Mouse (Mus musculus): Measurements from ENCODE around the gene Fzd1. TPM values are rescaled to one million over a fixed set of nuclear protein-coding genes. Genes with fewer than 3 reads are reported as not detected.

Fzd1 gene
- polyA plus RNA-seq, 1 experiment from 2014 or later = 41.1 TPM

DNA sequence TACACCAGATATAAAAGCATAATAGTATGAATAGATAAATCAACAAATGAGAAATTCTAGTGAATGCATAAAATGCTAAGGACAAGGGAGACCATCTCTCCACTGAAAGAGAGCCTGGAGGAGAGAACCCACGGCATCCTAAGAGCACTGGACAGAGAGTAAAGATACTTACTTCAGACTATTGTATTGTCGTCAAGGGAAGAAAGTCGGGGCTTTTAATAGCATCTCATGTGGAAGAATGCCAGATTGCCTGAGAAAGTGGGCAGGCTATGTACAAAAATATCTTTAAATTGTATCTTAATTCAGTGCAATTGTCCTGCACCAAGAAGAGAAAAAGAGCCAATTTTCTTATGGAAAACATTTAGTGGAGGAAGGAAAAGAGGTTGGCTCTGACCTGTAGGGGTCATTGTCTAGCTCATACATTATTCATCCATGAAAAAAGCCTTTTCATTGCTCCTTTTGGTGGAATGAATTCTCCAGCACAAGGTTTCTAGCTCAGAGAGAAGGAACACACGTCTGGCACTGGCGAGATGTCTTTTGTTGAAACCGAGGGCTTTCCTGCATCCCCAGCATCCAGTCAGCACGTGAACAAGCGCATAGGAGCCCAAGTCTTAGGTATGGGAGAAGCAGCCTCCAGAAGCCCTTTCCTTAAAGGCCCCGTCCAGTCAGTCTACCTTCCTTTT is 15.4 kb upstream of the Fzd1 start:
- Histone ChIP-seq H3K9me3 (replicated peaks) (no peaks in the 10 kb centered on the region), H3K36me3 (no peaks in the 10 kb centered on the region), H3K4me1 (replicated peaks) (no peaks in the 10 kb centered on the region), H3K9ac (no peak overlapping the region), H3K4me2 (no peak overlapping the region), H3K27ac (ENCODE audit: poor library complexity, severe bottlenecking) (no peak overlapping the region), H3K4me3 (no peak overlapping the region), H3K27me3 (replicated peaks) (no peaks in the 10 kb centered on the region)
- 63% methylated on average over 9 of the region's 9 CpGs for WGBS
- ATAC-seq (ENCODE audit: insufficient number of reproducible peaks, low FRiP score) = no peak

DNA sequence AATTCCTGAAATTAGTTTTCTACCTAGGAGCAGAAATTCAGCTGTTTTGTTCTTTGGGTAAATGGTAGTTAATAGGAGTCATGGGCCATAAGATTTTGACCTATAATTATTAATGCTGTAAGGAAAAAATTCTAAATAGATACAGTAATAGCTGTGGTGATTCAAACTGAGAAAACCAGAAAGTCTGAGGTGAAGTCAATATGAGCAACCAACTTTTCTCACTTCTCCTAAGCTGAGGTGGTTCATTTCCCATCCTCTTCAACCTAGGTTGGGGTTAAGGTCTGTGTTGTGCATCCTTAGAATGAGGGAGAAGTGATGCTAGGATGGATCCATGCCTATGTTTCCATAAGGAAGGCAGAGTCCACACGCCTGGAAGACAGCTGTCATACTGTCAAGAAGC is 12.8 kb upstream of the Fzd1 start:
- Histone ChIP-seq H3K4me3 (no peak overlapping the region), H3K27me3 (replicated peaks) (no peaks in the 10 kb centered on the region), H3K4me1 (replicated peaks) (peaks cover 12% of the 10 kb centered on the region), H3K4me2 (no peak overlapping the region), H3K9ac (no peak overlapping the region), H3K9me3 (replicated peaks) (no peaks in the 10 kb centered on the region), H3K27ac (ENCODE audit: poor library complexity, severe bottlenecking) (no peak overlapping the region), H3K36me3 (no peaks in the 10 kb centered on the region)
- ATAC-seq (ENCODE audit: insufficient number of reproducible peaks, low FRiP score) = no peak
- WGBS = 85% methylated on average over 1 of the region's 1 CpGs

DNA sequence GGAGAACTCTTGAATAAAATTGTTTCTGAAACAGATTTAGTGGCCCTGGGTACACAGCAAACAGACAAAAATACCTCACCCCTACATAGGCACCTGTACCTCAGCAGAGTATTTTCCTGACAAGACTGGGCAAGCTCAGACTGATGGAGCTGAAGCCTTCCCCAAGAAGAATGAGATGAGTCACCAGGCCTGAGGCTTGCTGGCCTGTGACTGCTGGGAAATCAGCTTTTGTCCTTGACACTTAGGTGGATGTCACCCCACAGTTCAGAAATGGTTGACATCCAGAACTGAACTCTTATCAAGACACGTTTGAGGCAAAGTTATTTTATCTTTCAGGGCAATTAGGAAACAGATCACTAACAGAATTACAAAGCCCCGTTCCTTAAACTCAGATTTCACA is 10.1 kb upstream of the Fzd1 start:
- H3K4me2 ChIP-seq = no peak overlapping the region

DNA sequence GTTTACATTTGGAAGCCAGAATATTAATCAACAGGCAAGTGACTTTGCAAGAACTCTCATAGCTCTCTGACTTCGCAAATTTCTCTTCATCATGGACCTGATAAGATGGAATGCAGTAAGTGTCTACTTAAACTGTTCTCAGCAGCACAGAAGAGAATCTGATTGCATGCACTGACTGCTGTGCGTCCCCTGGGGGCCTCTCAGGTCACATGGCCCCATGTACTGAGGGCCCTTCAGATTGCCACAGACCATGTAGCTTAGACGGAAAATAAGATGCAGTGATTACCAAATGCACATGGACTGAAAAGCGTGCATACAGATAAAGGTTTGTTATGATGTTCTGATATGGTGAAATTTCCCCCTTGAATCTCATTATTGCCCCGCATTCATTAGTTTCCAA is 8.9 kb upstream of the Fzd1 start:
- ATAC-seq (ENCODE audit: insufficient number of reproducible peaks, low FRiP score) = no peak
- H3K9me3 ChIP-seq (replicated peaks) = no peaks in the 10 kb centered on the region
- no peaks in the 10 kb centered on the region for H3K27me3 ChIP-seq (replicated peaks)
- no peak overlapping the region for H3K9ac ChIP-seq
- no peaks in the 10 kb centered on the region for H3K36me3 ChIP-seq
- H3K4me1 ChIP-seq (replicated peaks) = peaks cover 12% of the 10 kb centered on the region
- no peak overlapping the region for H3K4me3 ChIP-seq
- H3K4me2 ChIP-seq = no peak overlapping the region
- H3K27ac ChIP-seq (ENCODE audit: poor library complexity, severe bottlenecking) = no peak overlapping the region
- 47% methylated on average over 5 of the region's 5 CpGs for WGBS

More for the DNA sequence above, 10.1 kb upstream of the Fzd1 start:
- WGBS = 27% methylated on average over 2 of the region's 2 CpGs
- Histone ChIP-seq H3K4me3 (no peak overlapping the region), H3K4me1 (replicated peaks) (peaks cover 12% of the 10 kb centered on the region), H3K36me3 (no peaks in the 10 kb centered on the region), H3K9me3 (replicated peaks) (no peaks in the 10 kb centered on the region), H3K27ac (ENCODE audit: poor library complexity, severe bottlenecking) (no peak overlapping the region), H3K27me3 (replicated peaks) (no peaks in the 10 kb centered on the region), H3K9ac (no peak overlapping the region)
- ATAC-seq (ENCODE audit: insufficient number of reproducible peaks, low FRiP score) = no peak

DNA sequence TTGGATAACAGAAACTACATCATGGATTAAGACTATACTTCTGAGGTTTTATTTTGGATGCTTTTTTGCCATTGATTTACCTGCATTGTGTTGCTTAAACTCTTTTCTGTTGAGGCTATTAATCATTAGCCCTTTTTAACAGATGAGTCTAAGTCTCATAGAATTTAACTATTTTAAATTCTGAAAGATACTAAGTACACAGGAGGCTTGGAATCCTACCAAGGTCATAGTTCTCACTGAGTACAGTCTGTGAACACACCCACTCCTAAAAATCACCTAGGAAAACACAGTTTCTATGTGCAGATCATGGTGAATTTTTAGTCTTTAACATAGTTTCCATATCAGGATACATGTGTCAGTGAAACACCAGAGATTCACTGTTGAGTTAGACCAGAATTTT is 4.1 kb upstream of the Fzd1 start:
- no peak overlapping the region for H3K4me3 ChIP-seq
- H3K36me3 ChIP-seq = no peaks in the 10 kb centered on the region
- ATAC-seq (ENCODE audit: insufficient number of reproducible peaks, low FRiP score) = no peak
- H3K9me3 ChIP-seq (replicated peaks) = no peaks in the 10 kb centered on the region
- peaks cover 15% of the 10 kb centered on the region for H3K4me1 ChIP-seq (replicated peaks)
- H3K9ac ChIP-seq = no peak overlapping the region
- no peak overlapping the region for H3K27ac ChIP-seq (ENCODE audit: poor library complexity, severe bottlenecking)
- H3K27me3 ChIP-seq (replicated peaks) = no peaks in the 10 kb centered on the region
- H3K4me2 ChIP-seq = no peak overlapping the region

DNA sequence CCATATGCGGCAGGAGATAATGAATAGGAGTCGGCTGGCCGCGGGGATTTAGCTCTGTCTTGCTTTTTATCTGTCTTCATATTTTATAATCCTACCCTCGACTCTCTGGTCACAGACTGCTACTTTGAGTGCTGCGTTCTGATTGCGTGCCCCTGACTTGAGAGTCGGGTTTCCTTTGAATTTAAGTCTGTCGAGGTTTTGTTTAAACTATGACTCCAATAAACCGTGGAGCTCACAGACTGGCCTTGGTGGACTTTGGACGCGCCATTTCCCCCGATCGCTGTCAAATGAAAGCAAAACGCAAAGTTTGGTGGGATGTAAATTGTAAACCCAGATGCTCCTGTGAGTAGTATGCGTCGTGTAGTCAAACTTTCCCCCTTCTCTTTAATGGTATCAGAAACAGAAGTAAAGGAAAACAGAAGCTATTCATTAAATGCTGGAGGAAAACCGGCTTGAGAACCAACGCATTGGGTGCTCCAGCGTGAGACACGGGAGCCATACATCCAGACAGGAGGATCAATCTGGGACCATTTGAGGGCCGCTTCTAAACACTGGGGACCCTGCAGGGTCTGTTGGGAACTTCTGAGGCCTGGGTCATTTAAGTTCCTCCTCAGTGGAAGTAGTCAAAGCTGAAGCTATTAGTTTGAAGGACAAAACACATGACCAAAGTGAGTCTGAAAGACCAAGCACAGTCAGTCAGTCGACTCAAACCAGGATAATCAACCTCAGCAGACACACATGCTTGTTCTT is 671 bp upstream of the Fzd1 start:
- peak overlapping the region; percentile 96 for H3K27ac ChIP-seq (ENCODE audit: poor library complexity, severe bottlenecking)
- peak overlapping the region; percentile 97 for H3K9ac ChIP-seq
- peak overlapping the region; percentile 78 for H3K4me3 ChIP-seq
- peaks cover 8% of the 10 kb centered on the region for H3K36me3 ChIP-seq
- under 1% methylated on average over 23 of the region's 23 CpGs for WGBS
- H3K4me1 ChIP-seq (replicated peaks) = peaks cover 29% of the 10 kb centered on the region
- peak overlapping the region; percentile 97 for H3K4me2 ChIP-seq
- H3K27me3 ChIP-seq (replicated peaks) = no peaks in the 10 kb centered on the region
- no peaks in the 10 kb centered on the region for H3K9me3 ChIP-seq (replicated peaks)
- ATAC-seq (ENCODE audit: insufficient number of reproducible peaks, low FRiP score) = peak; percentile 5; the same call in 1 of the 2 replicates

- peak overlapping the region; percentile 78 for H3K4me3 ChIP-seq
- WGBS = 0% methylated on average over 73 of the region's 80 CpGs
- H3K4me1 ChIP-seq (replicated peaks) = peaks cover 29% of the 10 kb centered on the region
- H3K36me3 ChIP-seq = peaks cover 11% of the 10 kb centered on the region
- H3K9ac ChIP-seq = peak overlapping the region; percentile 97
- peak overlapping the region; percentile 97 for H3K4me2 ChIP-seq
- peak; percentile 58 for ATAC-seq (ENCODE audit: insufficient number of reproducible peaks, low FRiP score)
- no peaks in the 10 kb centered on the region for H3K9me3 ChIP-seq (replicated peaks)
- no peaks in the 10 kb centered on the region for H3K27me3 ChIP-seq (replicated peaks)
- peak overlapping the region; percentile 96 for H3K27ac ChIP-seq (ENCODE audit: poor library complexity, severe bottlenecking)
Observed at GRCm38 (mm10) chr5:4756871-4757711, 744 bp downstream of the Fzd1 start.

- H3K36me3 ChIP-seq = peaks cover 11% of the 10 kb centered on the region
- H3K4me1 ChIP-seq (replicated peaks) = peaks cover 29% of the 10 kb centered on the region
- H3K27me3 ChIP-seq (replicated peaks) = no peaks in the 10 kb centered on the region
- ATAC-seq (ENCODE audit: insufficient number of reproducible peaks, low FRiP score) = no peak
- peak overlapping the region; percentile 97 for H3K9ac ChIP-seq
- peak overlapping the region; percentile 96 for H3K27ac ChIP-seq (ENCODE audit: poor library complexity, severe bottlenecking)
- peak overlapping the region; percentile 78 for H3K4me3 ChIP-seq
- 1% methylated on average over 43 of the region's 43 CpGs for WGBS
- H3K9me3 ChIP-seq (replicated peaks) = no peaks in the 10 kb centered on the region
- peak overlapping the region; percentile 97 for H3K4me2 ChIP-seq
Observed at GRCm38 (mm10) chr5:4756001-4756681, 1.7 kb downstream of the Fzd1 start.

- no peaks in the 10 kb centered on the region for H3K9me3 ChIP-seq (replicated peaks)
- no peak for ATAC-seq (ENCODE audit: insufficient number of reproducible peaks, low FRiP score)
- H3K27ac ChIP-seq (ENCODE audit: poor library complexity, severe bottlenecking) = peak overlapping the region; percentile 31; the same call in 1 of the 2 replicates
- no peaks in the 10 kb centered on the region for H3K27me3 ChIP-seq (replicated peaks)
- H3K4me3 ChIP-seq = peak overlapping the region; percentile 78
- H3K4me1 ChIP-seq (replicated peaks) = peaks cover 29% of the 10 kb centered on the region
- WGBS = 32% methylated on average over 11 of the region's 11 CpGs
- peaks cover 11% of the 10 kb centered on the region for H3K36me3 ChIP-seq
- peak overlapping the region; percentile 97 for H3K4me2 ChIP-seq
- H3K9ac ChIP-seq = peak overlapping the region; percentile 97
Observed at GRCm38 (mm10) chr5:4755326-4755725, 2.5 kb downstream of the Fzd1 start.

GRCm38 (mm10) chr5:4754701-4755281 is 3.0 kb downstream of the Fzd1 start:
- Histone ChIP-seq H3K4me3 (peak overlapping the region; percentile 78), H3K4me2 (peak overlapping the region; percentile 97), H3K4me1 (replicated peaks) (peaks cover 29% of the 10 kb centered on the region), H3K36me3 (peaks cover 11% of the 10 kb centered on the region), H3K9me3 (replicated peaks) (no peaks in the 10 kb centered on the region), H3K27ac (ENCODE audit: poor library complexity, severe bottlenecking) (peak overlapping the region; percentile 68), H3K27me3 (replicated peaks) (no peaks in the 10 kb centered on the region), H3K9ac (peak overlapping the region; percentile 97)
- ATAC-seq (ENCODE audit: insufficient number of reproducible peaks, low FRiP score) = no peak
- WGBS = 31% methylated on average over 9 of the region's 9 CpGs

Data from heart, embryonic 12.5 days (tissue).